Mouse (Mus musculus) kidney, embryonic 14.5 days (tissue): ENCODE measurements around the gene Gm20538. TPM values are rescaled to one million over a fixed set of nuclear protein-coding genes. Genes with fewer than 3 reads are reported as not detected.

Experiments
- ATAC-seq: fragments of 200-750 bp; cut with Nextera tagmentation; 2 replicates; pipeline ENCODE4 v1.8.0; 2017; ENCODE audit warnings: moderate number of reproducible peaks, mild to moderate bottlenecking, moderate TSS enrichment, moderate library complexity; ENCODE audit not compliant: low FRiP score, low TSS enrichment
- H3K27ac ChIP-seq: fragments of 300-500 bp; sonication (generic); 2 replicates; pipeline ENCODE4 v1.5.1; 2014; ENCODE audit warnings: low read depth, mild to moderate bottlenecking, low read length, moderate library complexity, mixed read lengths
- H3K27me3 ChIP-seq: fragments of 300-500 bp; sonication (generic); 2 replicates; pipeline ENCODE4 v1.6.1; 2014; ENCODE audit warnings: mild to moderate bottlenecking, low read length; ENCODE audit not compliant: control insufficient read depth, insufficient read depth
- H3K36me3 ChIP-seq: fragments of 300-500 bp; sonication (generic); 2 replicates; pipeline ENCODE4 v1.6.1; 2014; ENCODE audit warnings: low read length, mixed read lengths; ENCODE audit not compliant: control insufficient read depth, insufficient read depth
- H3K4me1 ChIP-seq: fragments of 300-500 bp; sonication (generic); 2 replicates; pipeline ENCODE4 v1.6.1; 2014; ENCODE audit warnings: low read length, mixed read lengths; ENCODE audit not compliant: control insufficient read depth, insufficient read depth
- H3K4me2 ChIP-seq: fragments of 300-500 bp; sonication (generic); replicated peaks from 2 replicates; pipeline ENCODE4 v1.6.1; 2014; ENCODE audit warnings: low read depth, mild to moderate bottlenecking, low read length
- H3K4me3 ChIP-seq: fragments of 300-500 bp; sonication (generic); 2 replicates; pipeline ENCODE4 v1.5.1; 2014; ENCODE audit warnings: mild to moderate bottlenecking, low read length
- H3K9ac ChIP-seq: fragments of 300-500 bp; sonication (generic); 2 replicates; pipeline ENCODE4 v1.6.1; 2014; ENCODE audit warnings: low read depth, mild to moderate bottlenecking, low read length, moderate library complexity
- H3K9me3 ChIP-seq: fragments of 300-500 bp; sonication (generic); 2 replicates; pipeline ENCODE4 v1.6.1; 2016; ENCODE audit warnings: low read length; ENCODE audit not compliant: control insufficient read depth
- WGBS: fragments of 180-500 bp; shearing (Covaris S2); extraction: QIAGEN DNeasy Blood & Tissue Kit; methylation state at CpG from one replicate; pipeline ENCODE4 v1.1.7; 2014; 5-methylcytosine and 5-hydroxymethylcytosine counted together
- polyA plus RNA-seq: library from polyadenylated mRNA; unstranded; fragments of >200 nt; fragmentation: Nextera tagmentation; extraction: Ambion mirVana; gene quantifications from 2 replicates; pipeline ENCODE4 v1.2.1, GENCODE M21; 2014

Gene Gm20538
- polyA plus RNA-seq, 1 experiment from 2014 or later = not detected

GRCm38 (mm10) chr19:44576275-44576674, 23.6 kb upstream of the Gm20538 start:
- WGBS = 69% methylated on average over 7 of the region's 7 CpGs
- ATAC-seq = no peak
- H3K36me3 ChIP-seq = peaks cover 47% of the 10 kb centered on the region
- no peaks in the 10 kb centered on the region for H3K4me1 ChIP-seq
- H3K9me3 ChIP-seq = no peaks in the 10 kb centered on the region
- H3K27ac ChIP-seq = no peak overlapping the region
- H3K4me3 ChIP-seq = no peak overlapping the region
- H3K27me3 ChIP-seq = no peaks in the 10 kb centered on the region
- no peak overlapping the region for H3K9ac ChIP-seq
- H3K4me2 ChIP-seq = no peak overlapping the region

GRCm38 (mm10) chr19:44567763-44568162, 15.1 kb upstream of the Gm20538 start:
- Histone ChIP-seq H3K27me3 (no peaks in the 10 kb centered on the region), H3K27ac (no peak overlapping the region), H3K36me3 (peaks cover 78% of the 10 kb centered on the region), H3K4me3 (no peak overlapping the region), H3K9ac (no peak overlapping the region), H3K4me2 (no peak overlapping the region), H3K9me3 (no peaks in the 10 kb centered on the region), H3K4me1 (peaks cover 10% of the 10 kb centered on the region)
- WGBS = 92% methylated on average over 3 of the region's 3 CpGs
- no peak for ATAC-seq

GRCm38 (mm10) chr19:44564006-44564405, 11.4 kb upstream of the Gm20538 start:
- Histone ChIP-seq H3K4me3 (0 out of 2 replicates have a peak overlapping the region, but pooled peaks have one; percentile 89), H3K4me1 (peaks cover 10% of the 10 kb centered on the region)
- ATAC-seq = no peak

GRCm38 (mm10) chr19:44562652-44563206, 10.1 kb upstream of the Gm20538 start, which contains the start of gene Hif1an:
Gene Hif1an (plus strand): TSS chr19:44562850.
- Histone ChIP-seq H3K4me2 (peak within 1 kb of the TSS; percentile 59), H3K9me3 (no peaks in the 10 kb centered on the region), H3K9ac (peak within 1 kb of the TSS; percentile 76), H3K36me3 (peaks cover 27% of the 10 kb centered on the region), H3K27ac (peak within 1 kb of the TSS; percentile 71; the same call in 1 of the 2 replicates), H3K4me3 (peak within 1 kb of the TSS; percentile 89), H3K4me1 (peaks cover 10% of the 10 kb centered on the region), H3K27me3 (no peaks in the 10 kb centered on the region; the same call in 1 of the 2 replicates)
- peak; percentile 96 for ATAC-seq
- WGBS = under 1% methylated on average over 33 of the region's 33 CpGs

More at GRCm38 (mm10) chr19:44564006-44564405, 11.4 kb upstream of the Gm20538 start:
- H3K9ac ChIP-seq = no peak overlapping the region
- H3K36me3 ChIP-seq = peaks cover 40% of the 10 kb centered on the region
- 94% methylated on average over 14 of the region's 14 CpGs for WGBS
- peak overlapping the region; percentile 59; the same call in 1 of the 2 replicates for H3K4me2 ChIP-seq
- no peak overlapping the region for H3K27ac ChIP-seq
- H3K9me3 ChIP-seq = no peaks in the 10 kb centered on the region
- H3K27me3 ChIP-seq = no peaks in the 10 kb centered on the region

DNA sequence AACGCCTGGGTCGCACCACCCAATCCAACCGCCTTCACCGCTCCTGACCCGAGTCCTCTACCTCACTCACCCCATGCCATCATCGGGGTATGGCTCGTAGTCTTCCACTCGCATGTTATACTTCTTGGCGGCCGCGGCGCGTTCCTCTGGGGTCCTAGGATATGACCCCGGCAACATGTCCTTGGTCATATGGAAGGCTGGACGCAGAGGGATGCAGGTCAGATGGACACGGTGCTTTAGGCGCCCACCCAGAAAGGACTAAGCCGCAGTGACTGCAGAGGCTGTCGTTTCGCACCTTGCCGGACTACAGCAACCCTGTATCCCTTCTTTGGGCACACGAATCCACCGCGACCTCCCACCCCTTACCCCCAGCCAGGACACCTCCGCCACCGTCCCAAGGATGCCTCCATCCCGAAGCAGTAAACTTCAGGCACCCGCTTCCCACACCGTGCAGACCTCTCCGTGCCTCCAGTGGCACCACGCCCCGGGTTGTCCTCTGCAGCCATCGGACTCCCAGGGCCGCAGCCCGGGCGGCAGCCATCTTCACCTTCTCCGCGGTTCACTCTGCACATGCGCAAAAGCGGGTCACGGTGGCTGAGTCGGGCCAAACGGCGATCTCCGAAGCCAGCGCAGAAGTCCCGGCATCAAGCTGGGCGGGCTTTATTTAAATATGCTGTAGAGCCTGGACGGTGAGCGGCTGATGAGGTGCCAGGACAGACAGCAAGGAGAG, 2.4 kb upstream of the Gm20538 start, which contains the start of gene Ndufb8:
Gene Ndufb8, minus strand, starts transcription at position 580 of the 730 bp plus-strand sequence.
- Histone ChIP-seq H3K27ac (peak within 1 kb of the TSS; percentile 0; the same call in 1 of the 2 replicates), H3K27me3 (no peaks in the 10 kb centered on the region; the same call in 1 of the 2 replicates), H3K9ac (peak within 1 kb of the TSS; percentile 74), H3K4me2 (peak within 1 kb of the TSS; percentile 91), H3K4me3 (peak within 1 kb of the TSS; percentile 94), H3K4me1 (peaks cover 13% of the 10 kb centered on the region), H3K9me3 (no peaks in the 10 kb centered on the region), H3K36me3 (peaks cover 27% of the 10 kb centered on the region)
- peak; percentile 87 for ATAC-seq
- under 1% methylated on average over 50 of the region's 50 CpGs for WGBS

GRCm38 (mm10) chr19:44554490-44554860, 1.8 kb upstream of the Gm20538 start:
- H3K4me1 ChIP-seq = peaks cover 13% of the 10 kb centered on the region
- peak overlapping the region; percentile 91 for H3K4me2 ChIP-seq
- H3K9ac ChIP-seq = peak overlapping the region; percentile 74
- H3K27ac ChIP-seq = no peak overlapping the region; the same call in 1 of the 2 replicates
- H3K9me3 ChIP-seq = no peaks in the 10 kb centered on the region
- H3K27me3 ChIP-seq = no peaks in the 10 kb centered on the region; the same call in 1 of the 2 replicates
- peaks cover 33% of the 10 kb centered on the region for H3K36me3 ChIP-seq
- ATAC-seq = no peak; the same call in 1 of the 2 replicates
- WGBS = 5% methylated on average over 8 of the region's 8 CpGs
- H3K4me3 ChIP-seq = peak overlapping the region; percentile 94

- no peaks in the 10 kb centered on the region for H3K9me3 ChIP-seq
- no peaks in the 10 kb centered on the region for H3K27me3 ChIP-seq
- ATAC-seq = no peak
- H3K27ac ChIP-seq = no peak overlapping the region
- no peak overlapping the region for H3K4me2 ChIP-seq
- H3K4me1 ChIP-seq = peaks cover 13% of the 10 kb centered on the region
- H3K9ac ChIP-seq = no peak overlapping the region
- H3K36me3 ChIP-seq = peaks cover 44% of the 10 kb centered on the region
- WGBS = 83% methylated on average over 4 of the region's 4 CpGs
- no peak overlapping the region for H3K4me3 ChIP-seq
Measured at GRCm38 (mm10) chr19:44553286-44553685, 655 bp upstream of the Gm20538 start.

DNA sequence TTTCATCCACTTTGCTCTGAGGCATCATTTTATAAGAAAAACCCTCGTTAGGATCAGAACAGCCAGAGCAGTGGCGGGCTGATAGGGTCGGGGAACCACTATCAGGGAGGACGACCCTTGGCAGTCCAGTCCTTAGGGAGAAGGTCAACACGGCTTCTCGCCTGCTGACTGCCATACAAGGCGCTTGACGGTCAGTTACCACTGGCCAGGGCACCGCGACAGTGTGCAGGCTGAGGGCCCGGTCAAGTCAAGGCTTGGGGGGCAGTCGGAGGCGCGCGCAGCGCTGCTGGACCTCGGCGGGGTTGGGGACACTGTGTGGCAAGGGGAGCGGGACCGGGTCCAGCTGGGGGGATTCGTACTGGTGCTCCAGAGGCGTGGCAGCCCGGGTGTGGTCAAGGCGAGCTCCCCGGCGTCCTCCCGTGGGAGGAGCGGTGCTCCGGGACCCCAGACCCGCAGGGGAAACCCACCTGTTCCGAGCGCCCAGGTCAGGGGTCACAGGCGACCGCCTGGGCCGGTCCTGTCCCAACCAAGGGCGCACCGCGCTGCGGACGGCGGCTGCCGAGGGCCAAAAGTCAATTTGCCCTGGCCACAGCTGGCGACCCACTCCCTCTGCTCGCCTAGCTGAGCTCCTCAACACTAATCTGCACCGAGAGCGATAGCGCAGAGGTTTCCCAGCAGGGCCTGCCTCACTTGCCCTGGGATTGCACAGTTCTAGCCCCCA, 7.2 kb downstream of the Gm20538 start, which contains the start of gene Sec31b:
Gene Sec31b, minus strand, starts transcription at position 544 of the 721 bp plus-strand sequence.
- H3K27me3 ChIP-seq = no peaks in the 10 kb centered on the region
- H3K4me2 ChIP-seq = peak within 1 kb of the TSS; percentile 90
- peaks cover 22% of the 10 kb centered on the region for H3K36me3 ChIP-seq
- no peak within 1 kb of the TSS for H3K27ac ChIP-seq
- peaks cover 6% of the 10 kb centered on the region; the same call in 1 of the 2 replicates for H3K9me3 ChIP-seq
- peak; percentile 70 for ATAC-seq
- H3K9ac ChIP-seq = peak within 1 kb of the TSS; percentile 54
- WGBS = under 1% methylated on average over 47 of the region's 47 CpGs
- H3K4me3 ChIP-seq = peak within 1 kb of the TSS; percentile 55
- H3K4me1 ChIP-seq = peaks cover 6% of the 10 kb centered on the region; the same call in 1 of the 2 replicates
